Mouse (Mus musculus) urinary bladder, adult 2 months (tissue): Measurements from ENCODE around the gene 9930111J21Rik1. TPM values are rescaled to one million over a fixed set of nuclear protein-coding genes. Genes with fewer than 3 reads are reported as not detected.
"Not testable (repeated sequence)": the region's sequence is repeated elsewhere in the genome, so short reads cannot be mapped to it uniquely, and the experiment has no call there.

Experiments
- DNase-seq: peaks from one replicate; pipeline ENCODE4 v3.0.0; 2022; ENCODE audit warnings: low spot score
- polyA plus RNA-seq: library from polyadenylated mRNA; depleted of rRNA; stranded (reverse); fragments of >200 nt; gene quantifications from 2 replicates; pipeline ENCODE4 v1.2.3, GENCODE M21; 2012; rRNA removed

Gene 9930111J21Rik1
- polyA plus RNA-seq, 1 experiment, result 1.9 TPM

GRCm38 (mm10) chr11:48918380-48918779, 60.8 kb downstream of the 9930111J21Rik1 start:
- no peak for DNase-seq

- no peak for DNase-seq
Measured at GRCm38 (mm10) chr11:48913611-48914010, 65.6 kb downstream of the 9930111J21Rik1 start.

GRCm38 (mm10) chr11:48908459-48908858, 70.7 kb downstream of the 9930111J21Rik1 start:
- no peak for DNase-seq

GRCm38 (mm10) chr11:48902021-48902420, 77.2 kb downstream of the 9930111J21Rik1 start, which contains the start of gene Gm5431:
Gene Gm5431 (minus strand): TSS chr11:48902214.
- no peak for DNase-seq

- DNase-seq, result not testable (repeated sequence)
Measured at GRCm38 (mm10) chr11:48901567-48901930, 77.6 kb downstream of the 9930111J21Rik1 start.

GRCm38 (mm10) chr11:48900654-48901566, 78.3 kb downstream of the 9930111J21Rik1 start:
- DNase-seq, result not testable (repeated sequence)

- DNase-seq, result no peak
Measured at GRCm38 (mm10) chr11:48898812-48899431, 80.3 kb downstream of the 9930111J21Rik1 start.

Other genes with a start within 250 kb of the 9930111J21Rik1 start
- gene Rack1, start 179.1 kb downstream of the 9930111J21Rik1 start, polyA plus RNA-seq, result 1,217 and 1,275 TPM in 2 replicates
- 34.8 and 37.5 TPM in 2 replicates for gene Trim41, start 162.0 kb downstream of the 9930111J21Rik1 start, polyA plus RNA-seq
- gene Trim7, start 153.3 kb downstream of the 9930111J21Rik1 start, polyA plus RNA-seq, result 14.9 and 16.1 TPM in 2 replicates
- gene Gm12184, start 152.7 kb downstream of the 9930111J21Rik1 start, polyA plus RNA-seq, result 20.8 and 23.2 TPM in 2 replicates
- gene Irgm1, start 107.7 kb downstream of the 9930111J21Rik1 start, polyA plus RNA-seq, result 30.5 and 54.8 TPM in 2 replicates
- 0.98 and 1.6 TPM in 2 replicates for gene Gm5431, start 77.2 kb downstream of the 9930111J21Rik1 start, polyA plus RNA-seq
- 8.6 and 13.8 TPM in 2 replicates for gene Psme2b, start 33.2 kb downstream of the 9930111J21Rik1 start, polyA plus RNA-seq
- gene Olfr56, start 509 bp downstream of the 9930111J21Rik1 start, polyA plus RNA-seq, result 0.34 and 0.74 TPM in 2 replicates
- 0.58 and 1.5 TPM in 2 replicates for gene Gm12185, start 12.8 kb upstream of the 9930111J21Rik1 start, polyA plus RNA-seq
- gene Tgtp1, start 14.8 kb upstream of the 9930111J21Rik1 start, polyA plus RNA-seq, result 6.4 and 10.5 TPM in 2 replicates
- gene 9930111J21Rik2, start 71.8 kb upstream of the 9930111J21Rik1 start, polyA plus RNA-seq, result 5.9 and 7.8 TPM in 2 replicates
- 17.4 and 36.5 TPM in 2 replicates for gene Tgtp2, start 84.8 kb upstream of the 9930111J21Rik1 start, polyA plus RNA-seq
- 16.0 and 23.9 TPM in 2 replicates for gene Ifi47, start 97.2 kb upstream of the 9930111J21Rik1 start, polyA plus RNA-seq
- 0.06 and 0.14 TPM in 2 replicates for gene Olfr1396, start 135.5 kb upstream of the 9930111J21Rik1 start, polyA plus RNA-seq
- gene Olfr1395, start 162.9 kb upstream of the 9930111J21Rik1 start, polyA plus RNA-seq, result not detected in 2 replicates
- gene Olfr1394, start 175.0 kb upstream of the 9930111J21Rik1 start, polyA plus RNA-seq, result not detected in 2 replicates
- gene Btnl9, start 207.8 kb upstream of the 9930111J21Rik1 start, polyA plus RNA-seq, result 0.62 and 0.73 TPM in 2 replicates
- gene Zfp62, start 223.9 kb upstream of the 9930111J21Rik1 start, polyA plus RNA-seq, result 12.4 and 17.0 TPM in 2 replicates